Mouse (Mus musculus) MEL-GATA-1-ER (cell line): ENCODE data around the gene Fam118b.

Experiments
- DNase-seq: peaks from one replicate; pipeline ENCODE4 v3.0.0-alpha.2; 2012; ENCODE audit warnings: low read depth; ENCODE audit errors: extremely low read depth

Gene Fam118b

GRCm38 (mm10) chr9:35198945-35199771 is 68.4 kb downstream of the Fam118b start:
- no peak for DNase-seq

- DNase-seq = no peak
Observed at GRCm38 (mm10) chr9:35198351-35198750, 69.3 kb downstream of the Fam118b start.

- no peak for DNase-seq
Observed at GRCm38 (mm10) chr9:35197625-35198024, 70.0 kb downstream of the Fam118b start.

GRCm38 (mm10) chr9:35194048-35194447 is 73.6 kb downstream of the Fam118b start:
- no peak for DNase-seq

- DNase-seq = no peak
Observed at GRCm38 (mm10) chr9:35192983-35193542, 74.5 kb downstream of the Fam118b start.

GRCm38 (mm10) chr9:35188700-35189099 is 78.9 kb downstream of the Fam118b start:
- DNase-seq = no peak

GRCm38 (mm10) chr9:35187351-35187903 is 80.2 kb downstream of the Fam118b start:
- no peak for DNase-seq

GRCm38 (mm10) chr9:35186430-35186829 is 81.2 kb downstream of the Fam118b start:
- DNase-seq = no peak

- DNase-seq = no peak
Observed at GRCm38 (mm10) chr9:35183359-35183758, 84.2 kb downstream of the Fam118b start.

GRCm38 (mm10) chr9:35182832-35183231 is 84.8 kb downstream of the Fam118b start:
- DNase-seq = no peak

- DNase-seq = no peak
Observed at GRCm38 (mm10) chr9:35176124-35176659, 91.4 kb downstream of the Fam118b start.

GRCm38 (mm10) chr9:35175251-35176123 is 92.1 kb downstream of the Fam118b start, which contains the start of gene Dcps:
Gene Dcps, minus strand, starts transcription at chr9:35176061.
- DNase-seq = peak; percentile 94

GRCm38 (mm10) chr9:35173331-35173730 is 94.3 kb downstream of the Fam118b start:
- DNase-seq = no peak

GRCm38 (mm10) chr9:35170071-35170470 is 97.5 kb downstream of the Fam118b start:
- DNase-seq = no peak
